Mouse (Mus musculus): ENCODE measurements at regions not wholly inside any gene's neighbourhood (a gene's known extent, or its start where the extent isn't known, plus 50 kb on each side); places are given as distances from the start of the nearest gene placed in this dataset.

DNA sequence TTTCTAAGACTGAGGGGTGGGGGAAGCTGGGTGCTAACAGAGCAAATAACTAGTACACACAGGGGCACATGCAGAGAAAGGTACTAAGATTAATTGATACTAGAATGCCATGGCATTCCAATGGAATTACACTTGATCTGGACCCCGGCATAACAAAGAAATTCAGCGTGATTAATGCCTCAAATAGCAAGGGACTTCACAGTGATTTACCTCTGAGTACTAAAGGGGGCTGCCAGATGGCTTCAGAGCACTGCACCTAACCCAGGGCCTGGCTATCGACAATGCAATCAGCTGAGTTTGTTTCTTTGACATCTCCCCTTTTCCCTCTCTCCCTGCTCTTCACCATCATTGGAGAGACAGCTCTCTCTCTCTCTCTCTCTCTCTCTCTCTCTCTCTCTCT is 148.9 kb upstream of the Clint1 start:
- Histone ChIP-seq H3K27me3 (replicated peaks) (no peaks in the 10 kb centered on the region), H3K4me1 (0 out of 2 replicates have a peak, but pooled peaks cover 4% of the 10 kb centered on the region), H3K9ac (replicated peaks) (no peak overlapping the region), H3K36me3 (no peaks in the 10 kb centered on the region), H3K4me2 (no peak overlapping the region), H3K4me3 (replicated peaks) (no peak overlapping the region), H3K9me3 (replicated peaks) (no peaks in the 10 kb centered on the region), H3K27ac (replicated peaks) (no peak overlapping the region)
- ATAC-seq (ENCODE audit: low FRiP score) = no peak
- WGBS = 13% methylated on average over 3 of the region's 3 CpGs

- Histone ChIP-seq H3K27me3 (replicated peaks) (no peaks in the 10 kb centered on the region), H3K4me2 (no peak overlapping the region), H3K36me3 (no peaks in the 10 kb centered on the region), H3K9me3 (replicated peaks) (no peaks in the 10 kb centered on the region), H3K4me3 (replicated peaks) (no peak overlapping the region), H3K9ac (replicated peaks) (no peak overlapping the region), H3K4me1 (0 out of 2 replicates have a peak, but pooled peaks cover 4% of the 10 kb centered on the region), H3K27ac (replicated peaks) (no peak overlapping the region)
- ATAC-seq (ENCODE audit: low FRiP score) = no peak
- 74% methylated on average over 5 of the region's 5 CpGs for WGBS
Measured at GRCm38 (mm10) chr11:45704411-45704810, 147.4 kb upstream of the Clint1 start.

DNA sequence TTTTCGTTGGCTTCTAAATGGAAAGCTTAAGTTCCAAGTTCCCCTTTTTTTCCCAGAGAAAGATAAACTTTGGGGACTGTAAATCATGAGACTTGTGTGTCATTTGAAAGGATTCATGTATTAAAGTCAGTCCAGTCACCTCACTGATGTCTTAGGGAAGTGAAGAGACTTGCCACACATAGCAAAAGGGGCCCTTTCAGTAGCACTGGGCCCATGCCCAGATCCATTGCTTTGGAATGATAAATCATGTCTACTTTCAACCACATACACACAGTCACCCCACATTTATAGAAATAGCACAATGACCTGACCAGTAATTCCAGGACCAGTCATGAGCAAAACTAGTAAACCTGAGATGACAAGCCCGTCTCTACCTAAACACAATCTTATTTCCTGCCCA is 133.2 kb upstream of the Clint1 start:
- 76% methylated on average over 2 of the region's 2 CpGs for WGBS
- no peak overlapping the region for H3K27ac ChIP-seq (replicated peaks)

DNA sequence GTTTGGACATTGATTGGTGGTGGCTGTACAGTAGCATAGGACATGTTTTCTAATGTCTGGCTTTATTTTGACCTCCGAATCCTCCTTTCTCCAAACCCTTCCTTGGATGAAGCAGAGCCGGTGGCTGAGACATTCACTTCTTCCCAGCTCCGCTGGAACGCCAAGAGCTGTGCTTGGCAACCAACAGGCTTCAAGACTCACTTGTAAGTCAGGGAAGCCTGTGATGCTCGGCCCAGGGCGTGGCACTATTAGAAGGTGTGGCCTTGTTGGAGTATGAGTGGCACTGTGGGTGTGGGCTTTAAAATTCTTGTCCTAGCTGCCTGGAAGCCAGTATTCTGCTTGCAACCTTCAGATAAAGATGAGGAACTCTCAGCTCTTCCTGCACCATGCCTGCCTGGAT is 132.0 kb upstream of the Clint1 start:
- no peaks in the 10 kb centered on the region for H3K9me3 ChIP-seq (replicated peaks)
- no peak overlapping the region for H3K9ac ChIP-seq (replicated peaks)
- no peaks in the 10 kb centered on the region for H3K27me3 ChIP-seq (replicated peaks)
- H3K4me1 ChIP-seq = 0 out of 2 replicates have a peak, but pooled peaks cover 3% of the 10 kb centered on the region
- no peak for ATAC-seq (ENCODE audit: low FRiP score)
- WGBS = 88% methylated on average over 6 of the region's 6 CpGs
- no peaks in the 10 kb centered on the region for H3K36me3 ChIP-seq
- no peak overlapping the region for H3K4me3 ChIP-seq (replicated peaks)
- H3K4me2 ChIP-seq = no peak overlapping the region
- H3K27ac ChIP-seq (replicated peaks) = no peak overlapping the region

More for the DNA sequence above, 133.2 kb upstream of the Clint1 start:
- H3K4me1 ChIP-seq = 0 out of 2 replicates have a peak, but pooled peaks cover 3% of the 10 kb centered on the region
- no peak overlapping the region for H3K4me2 ChIP-seq
- no peaks in the 10 kb centered on the region for H3K36me3 ChIP-seq
- H3K9me3 ChIP-seq (replicated peaks) = no peaks in the 10 kb centered on the region
- no peaks in the 10 kb centered on the region for H3K27me3 ChIP-seq (replicated peaks)
- no peak for ATAC-seq (ENCODE audit: low FRiP score)
- no peak overlapping the region for H3K4me3 ChIP-seq (replicated peaks)
- no peak overlapping the region for H3K9ac ChIP-seq (replicated peaks)

DNA sequence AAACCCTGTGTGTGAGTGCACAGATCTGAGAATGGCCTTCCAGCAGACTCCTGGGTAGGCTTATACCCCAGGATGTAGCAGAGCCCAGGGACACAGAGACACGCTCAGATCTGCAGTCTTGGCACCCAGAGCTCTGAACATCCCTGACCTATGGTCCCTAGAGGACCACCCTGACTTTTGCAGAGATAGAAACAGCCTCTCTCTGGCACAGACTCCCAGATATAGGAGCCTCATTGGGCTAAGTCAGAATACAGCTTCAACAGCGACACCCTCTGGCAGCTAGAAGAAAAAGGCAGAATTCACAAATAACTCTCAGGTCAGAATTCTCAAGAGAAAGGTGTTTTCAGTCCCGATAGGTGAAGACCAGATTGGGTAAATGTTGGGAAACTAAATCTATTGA is 115.3 kb upstream of the Clint1 start:
- WGBS = 50% methylated on average over 3 of the region's 3 CpGs
- Histone ChIP-seq H3K27ac (replicated peaks) (no peak overlapping the region), H3K36me3 (no peaks in the 10 kb centered on the region), H3K4me2 (no peak overlapping the region), H3K4me3 (replicated peaks) (no peak overlapping the region), H3K9me3 (replicated peaks) (no peaks in the 10 kb centered on the region), H3K4me1 (no peaks in the 10 kb centered on the region), H3K9ac (replicated peaks) (no peak overlapping the region), H3K27me3 (replicated peaks) (no peaks in the 10 kb centered on the region)
- ATAC-seq (ENCODE audit: low FRiP score) = no peak

DNA sequence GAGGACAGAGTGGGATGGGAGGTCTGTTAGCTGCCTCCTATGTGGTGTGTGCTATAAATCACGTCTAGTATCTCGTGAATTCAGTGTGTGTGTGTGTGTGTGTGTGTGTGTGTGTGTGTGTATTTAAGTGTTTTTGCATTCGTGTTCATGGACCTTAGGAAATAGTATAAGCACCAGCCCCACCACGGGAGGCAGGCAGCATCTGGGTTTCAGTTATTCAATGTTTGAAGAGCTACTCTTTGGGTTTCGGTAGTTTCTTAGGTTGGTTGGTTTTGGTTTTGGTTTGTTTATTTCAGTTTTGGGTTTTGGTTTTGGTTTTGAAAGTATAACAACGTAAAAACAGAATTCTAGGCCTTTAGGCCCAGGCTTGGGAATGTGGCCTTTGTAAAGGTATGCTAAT is 113.5 kb upstream of the Clint1 start:
- Histone ChIP-seq H3K9ac (replicated peaks) (no peak overlapping the region), H3K9me3 (replicated peaks) (no peaks in the 10 kb centered on the region), H3K27me3 (replicated peaks) (no peaks in the 10 kb centered on the region), H3K4me2 (no peak overlapping the region), H3K4me3 (replicated peaks) (no peak overlapping the region), H3K4me1 (no peaks in the 10 kb centered on the region), H3K27ac (replicated peaks) (no peak overlapping the region), H3K36me3 (no peaks in the 10 kb centered on the region)
- WGBS = 71% methylated on average over 6 of the region's 6 CpGs
- ATAC-seq (ENCODE audit: low FRiP score) = no peak

GRCm38 (mm10) chr11:45745941-45746340 is 105.9 kb upstream of the Clint1 start:
- H3K27me3 ChIP-seq (replicated peaks) = no peaks in the 10 kb centered on the region
- ATAC-seq (ENCODE audit: low FRiP score) = no peak
- no peaks in the 10 kb centered on the region for H3K9me3 ChIP-seq (replicated peaks)
- no peak overlapping the region for H3K27ac ChIP-seq (replicated peaks)
- H3K4me1 ChIP-seq = no peaks in the 10 kb centered on the region
- H3K36me3 ChIP-seq = no peaks in the 10 kb centered on the region
- H3K4me2 ChIP-seq = no peak overlapping the region
- H3K4me3 ChIP-seq (replicated peaks) = no peak overlapping the region
- no peak overlapping the region for H3K9ac ChIP-seq (replicated peaks)
- 74% methylated on average over 2 of the region's 2 CpGs for WGBS

DNA sequence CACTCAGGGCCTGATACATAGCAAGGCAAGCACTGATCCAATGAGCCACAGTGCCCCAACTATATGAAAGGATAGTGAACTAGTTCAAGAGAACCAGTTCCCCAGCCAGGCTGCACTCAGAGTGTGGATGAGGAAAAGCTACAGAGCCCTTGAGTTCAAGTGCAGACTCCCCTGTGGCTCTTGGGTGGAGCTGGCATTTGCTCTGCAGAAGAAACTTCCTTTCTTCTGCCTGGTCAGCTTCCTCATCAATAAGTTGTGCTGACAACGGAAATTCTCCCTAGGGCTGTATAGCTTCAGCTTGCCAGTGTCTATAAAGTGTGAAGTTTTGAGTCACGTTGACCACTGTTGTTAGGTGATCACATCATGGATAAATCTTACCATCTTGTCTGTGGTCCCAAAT is 101.6 kb upstream of the Clint1 start:
- WGBS = 77% methylated on average over 2 of the region's 2 CpGs
- Histone ChIP-seq H3K4me1 (no peaks in the 10 kb centered on the region), H3K9me3 (replicated peaks) (no peaks in the 10 kb centered on the region), H3K36me3 (no peaks in the 10 kb centered on the region), H3K4me2 (no peak overlapping the region), H3K4me3 (replicated peaks) (no peak overlapping the region), H3K27ac (replicated peaks) (no peak overlapping the region), H3K9ac (replicated peaks) (no peak overlapping the region), H3K27me3 (replicated peaks) (no peaks in the 10 kb centered on the region)
- no peak for ATAC-seq (ENCODE audit: low FRiP score)

DNA sequence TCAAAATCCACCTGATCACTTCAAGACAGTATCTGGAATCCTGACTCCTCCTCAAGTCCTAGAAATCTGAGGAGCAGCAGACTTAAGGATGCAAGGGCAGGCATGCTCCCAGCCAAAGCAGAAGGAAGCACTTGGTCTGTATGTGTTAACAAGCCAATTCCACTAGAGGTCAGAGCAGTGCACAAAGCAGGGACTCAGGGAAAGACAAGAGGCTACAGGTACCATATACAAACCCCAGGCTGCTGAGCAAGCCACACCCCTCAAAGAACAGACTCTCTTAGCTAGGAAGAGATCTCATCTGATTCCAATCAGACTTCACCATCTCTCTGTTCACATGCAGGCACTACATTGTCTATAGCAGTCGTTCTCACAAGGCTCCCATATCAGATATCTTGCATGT is 99.6 kb upstream of the Clint1 start:
- Histone ChIP-seq H3K36me3 (no peaks in the 10 kb centered on the region), H3K9ac (replicated peaks) (no peak overlapping the region), H3K9me3 (replicated peaks) (no peaks in the 10 kb centered on the region), H3K4me2 (no peak overlapping the region), H3K27me3 (replicated peaks) (no peaks in the 10 kb centered on the region), H3K27ac (replicated peaks) (no peak overlapping the region), H3K4me3 (replicated peaks) (no peak overlapping the region), H3K4me1 (no peaks in the 10 kb centered on the region)
- ATAC-seq (ENCODE audit: low FRiP score) = peak; percentile 78; the same call in 1 of the 2 replicates
- 51% methylated on average over 1 of the region's 1 CpGs for WGBS

- no peak overlapping the region for H3K4me3 ChIP-seq (replicated peaks)
- ATAC-seq (ENCODE audit: low FRiP score) = no peak
- H3K27ac ChIP-seq (replicated peaks) = no peak overlapping the region
- no peaks in the 10 kb centered on the region for H3K36me3 ChIP-seq
- H3K9me3 ChIP-seq (replicated peaks) = no peaks in the 10 kb centered on the region
- H3K4me1 ChIP-seq = no peaks in the 10 kb centered on the region
- no peaks in the 10 kb centered on the region for H3K27me3 ChIP-seq (replicated peaks)
- no peak overlapping the region for H3K4me2 ChIP-seq
- H3K9ac ChIP-seq (replicated peaks) = no peak overlapping the region
- 77% methylated on average over 2 of the region's 2 CpGs for WGBS
Measured at GRCm38 (mm10) chr11:45752791-45753190, 99.1 kb upstream of the Clint1 start.

GRCm38 (mm10) chr11:45767081-45767480 is 84.8 kb upstream of the Clint1 start:
- no peaks in the 10 kb centered on the region for H3K9me3 ChIP-seq (replicated peaks)
- ATAC-seq (ENCODE audit: low FRiP score) = 0 out of 2 replicates have a peak, but pooled peaks have one; percentile 28
- no peak overlapping the region for H3K9ac ChIP-seq (replicated peaks)
- no peaks in the 10 kb centered on the region for H3K36me3 ChIP-seq
- H3K27ac ChIP-seq (replicated peaks) = no peak overlapping the region
- no peak overlapping the region for H3K4me3 ChIP-seq (replicated peaks)
- H3K4me1 ChIP-seq = peaks cover 5% of the 10 kb centered on the region; the same call in 1 of the 2 replicates
- H3K27me3 ChIP-seq (replicated peaks) = no peaks in the 10 kb centered on the region
- H3K4me2 ChIP-seq = no peak overlapping the region
- WGBS = 31% methylated on average over 4 of the region's 4 CpGs

DNA sequence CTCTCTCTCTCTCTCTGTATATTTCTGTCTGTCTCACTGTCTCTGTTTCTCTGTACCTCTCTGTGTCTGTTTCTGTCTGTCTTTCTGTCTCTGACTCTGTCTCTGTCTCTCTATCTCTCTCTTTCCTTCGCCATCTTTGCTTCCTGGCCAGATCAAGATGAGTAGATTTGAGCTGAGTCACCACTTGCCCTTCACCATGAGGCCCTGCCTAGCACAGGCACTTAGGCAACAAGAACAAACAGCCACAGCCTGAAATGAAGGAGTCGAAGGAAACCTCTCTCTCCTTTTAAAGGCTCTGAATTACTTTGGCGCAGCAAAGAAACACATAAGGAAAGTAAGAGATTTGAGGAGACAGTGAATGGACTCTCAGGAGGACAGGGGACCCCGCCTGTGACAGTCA is 69.4 kb upstream of the Clint1 start:
- Histone ChIP-seq H3K9me3 (replicated peaks) (no peaks in the 10 kb centered on the region), H3K4me2 (no peak overlapping the region), H3K27ac (replicated peaks) (no peak overlapping the region), H3K9ac (replicated peaks) (no peak overlapping the region), H3K36me3 (no peaks in the 10 kb centered on the region), H3K4me1 (peaks cover 8% of the 10 kb centered on the region; the same call in 1 of the 2 replicates), H3K4me3 (replicated peaks) (no peak overlapping the region), H3K27me3 (replicated peaks) (no peaks in the 10 kb centered on the region)
- ATAC-seq (ENCODE audit: low FRiP score) = no peak
- whole genome bisulfite sequencing = 92% methylated on average over 4 of the region's 4 CpGs

- Histone ChIP-seq H3K9ac (replicated peaks) (no peak overlapping the region), H3K4me2 (no peak overlapping the region), H3K36me3 (no peaks in the 10 kb centered on the region), H3K4me1 (peaks cover 8% of the 10 kb centered on the region; the same call in 1 of the 2 replicates), H3K9me3 (replicated peaks) (no peaks in the 10 kb centered on the region), H3K27me3 (replicated peaks) (no peaks in the 10 kb centered on the region), H3K4me3 (replicated peaks) (no peak overlapping the region), H3K27ac (replicated peaks) (no peak overlapping the region; the same call in 1 of the 2 replicates)
- 52% methylated on average over 9 of the region's 9 CpGs for WGBS
- ATAC-seq (ENCODE audit: low FRiP score) = peak; percentile 35; the same call in 1 of the 2 replicates
Measured at GRCm38 (mm10) chr11:45785806-45786205, 66.0 kb upstream of the Clint1 start.

Data from neural tube, embryonic 15.5 days (tissue).